Mouse (Mus musculus) macrophage (primary cell): ENCODE results near the gene Arr3. TPM values are rescaled to one million over a fixed set of nuclear protein-coding genes. Genes with fewer than 3 reads are reported as not detected.

Experiments used
- H3K27ac ChIP-seq: fragments of 350-480 bp; formaldehyde crosslinking; 2 replicates; pipeline ENCODE4 v1.9.0; 2021
- H3K36me3 ChIP-seq: fragments of 350-480 bp; formaldehyde crosslinking; 2 replicates; pipeline ENCODE4 v1.9.0; 2021; ENCODE audit errors: inconsistent target
- H3K4me3 ChIP-seq: fragments of 350-480 bp; formaldehyde crosslinking; 2 replicates; pipeline ENCODE4 v1.9.0; 2021; ENCODE audit errors: inconsistent target
- H3K79me2 ChIP-seq: fragments of 350-480 bp; formaldehyde crosslinking; 2 replicates; pipeline ENCODE4 v1.9.0; 2021; ENCODE audit errors: inconsistent target
- WGBS: methylation state at CpG from one replicate; pipeline ENCODE4 v1.1.7; 2026; ENCODE audit warnings: inconsistent platforms; ENCODE audit not compliant: missing documents; 5-methylcytosine and 5-hydroxymethylcytosine counted together
- polyA plus RNA-seq: library from polyadenylated mRNA; stranded (reverse); fragments of 250-400 nt; gene quantifications from 3 replicates; pipeline ENCODE4 v1.2.4, GENCODE M21; 2018; ENCODE audit warnings: inconsistent platforms

Gene Arr3
- polyA plus RNA-seq, 1 experiment from 2014 or later, result not detected

GRCm38 (mm10) chrX:100652848-100653247, 47.6 kb downstream of the Arr3 start:
- Histone ChIP-seq H3K36me3 (no peaks in the 10 kb centered on the region), H3K27ac (no peak overlapping the region), H3K4me3 (no peak overlapping the region), H3K79me2 (peaks cover 4% of the 10 kb centered on the region; the same call in 1 of the 2 replicates)

GRCm38 (mm10) chrX:100664825-100665224, 59.5 kb downstream of the Arr3 start:
- WGBS, result 100% methylated on average over 2 of the region's 2 CpGs
- H3K36me3 ChIP-seq, result no peaks in the 10 kb centered on the region
- no peaks in the 10 kb centered on the region for H3K79me2 ChIP-seq
- no peak overlapping the region for H3K27ac ChIP-seq
- no peak overlapping the region for H3K4me3 ChIP-seq

Other genes starting within 250 kb of the Arr3 start
- gene Otud6a, start 176.5 kb upstream of the Arr3 start, polyA plus RNA-seq, result not detected in 3 replicates
- not detected in 3 replicates for gene Awat2, start 162.8 kb upstream of the Arr3 start, polyA plus RNA-seq
- 64.1 to 104 TPM (median 92.4 TPM) in 3 replicates for gene Igbp1, start 111.2 kb upstream of the Arr3 start, polyA plus RNA-seq
- gene Dgat2l6, start 80.7 kb upstream of the Arr3 start, polyA plus RNA-seq, result not detected in 3 replicates
- gene Awat1, start 33.2 kb upstream of the Arr3 start, polyA plus RNA-seq, result 0.37 to 1.1 TPM in 2 of 3 replicates, not detected in the other
- not detected in 3 replicates for gene P2ry4, start 10.6 kb upstream of the Arr3 start, polyA plus RNA-seq
- gene Kif4, start 20.2 kb downstream of the Arr3 start, polyA plus RNA-seq, result 0.28 to 3.9 TPM (median 3.0 TPM) in 3 replicates
- 35.3 to 57.7 TPM (median 53.5 TPM) in 3 replicates for gene Pdzd11, start 21.1 kb downstream of the Arr3 start, polyA plus RNA-seq
- not detected in 3 replicates for gene Gdpd2, start 124.4 kb downstream of the Arr3 start, polyA plus RNA-seq
- 0.97 to 2.8 TPM (median 1.3 TPM) in 3 replicates for gene Dlg3, start 162.2 kb downstream of the Arr3 start, polyA plus RNA-seq